22 mouse cellular contexts compared by ENCODE assay signal in genomic region chr19:6273592-6273991, GRCm38 (mm10). TPM values are rescaled to one million over a fixed set of nuclear protein-coding genes. Genes with fewer than 3 reads are reported as not detected.
DNase-seq lines count a peak whose midpoint lies in the region; ATAC-seq and TF ChIP-seq lines count a peak whose summit lies in the region.
"Had no signal": no experiment of that assay in that cellular context is flagged by ENCODE, and none has a peak within 500 bp of the region (broad histone marks: within the 10 kb centered on the region; RNA-seq: fewer than 3 reads in every experiment).

No protein-coding gene starts in this region.

- 75% methylated on average over 4 of the region's 4 CpGs for WGBS in heart, adult 2 months
- 59% methylated on average over 4 of the region's 4 CpGs for whole genome bisulfite sequencing in intestine, postnatal 0 days

- H3K79me2 ChIP-seq in heart, adult 2 months (replicated peaks; ENCODE audit: control insufficient read depth, insufficient read depth, low read length), result no peaks in the 10 kb centered on the region

- no peak for TF ChIP-seq CTCF in heart, adult 2 months (IDR thresholded peaks at IDR 0.05)
- no peak for TF ChIP-seq CTCF in layer of hippocampus, adult 2 months (conservative IDR thresholded peaks at IDR 0.05)
- no peak for TF ChIP-seq CTCF in intestine, postnatal 0 days (IDR thresholded peaks at IDR 0.05; ENCODE audit: low read depth)

- H3K4me1 ChIP-seq in heart, adult 2 months (ENCODE audit: control insufficient read depth, insufficient read depth, low read length), result peaks cover 12% of the 10 kb centered on the region
- peaks cover 7% of the 10 kb centered on the region; the same call in 1 of the 2 replicates for H3K4me1 ChIP-seq in brown adipose tissue, adult 24 weeks (ENCODE audit: control insufficient read depth, insufficient read depth, insufficient read length, low read length)
- H3K4me1 ChIP-seq in intestine, postnatal 0 days (replicated peaks; ENCODE audit: control insufficient read depth, insufficient read depth, low read length), result peaks cover 9% of the 10 kb centered on the region

- intact Hi-C loops in heart, adult 2 months (cut with DNase I), result no loop called here

- H3K9me3 ChIP-seq in intestine, postnatal 0 days (ENCODE audit: control insufficient read depth), result no peaks in the 10 kb centered on the region
- H3K9me3 ChIP-seq: embryonic facial prominence, embryonic 12.5 days; forebrain, embryonic 15.5 days; hindbrain, embryonic 10.5 days; midbrain, embryonic 12.5 days; neural tube, embryonic 12.5 days; stomach, embryonic 15.5 days had no signal

- H3K4me3 ChIP-seq in heart, adult 2 months, result no peak overlapping the region
- no peak overlapping the region for H3K4me3 ChIP-seq in layer of hippocampus, adult 2 months
- no peak overlapping the region for H3K4me3 ChIP-seq in brown adipose tissue, adult 24 weeks (ENCODE audit: insufficient read depth, low read depth, low read length)
- H3K4me3 ChIP-seq in intestine, postnatal 0 days (ENCODE audit: low read depth, low read length), result no peak overlapping the region
- H3K4me3 ChIP-seq: embryonic facial prominence, embryonic 12.5 days; forebrain, embryonic 15.5 days; hindbrain, embryonic 10.5 days; midbrain, embryonic 12.5 days; neural tube, embryonic 12.5 days; stomach, embryonic 15.5 days had no signal

- no peak overlapping the region for H3K9ac ChIP-seq in heart, adult 2 months (ENCODE audit: low read depth, low read length)
- no peak overlapping the region for H3K9ac ChIP-seq in intestine, postnatal 0 days (ENCODE audit: low read depth, low read length)
- H3K9ac ChIP-seq: embryonic facial prominence, embryonic 12.5 days; forebrain, embryonic 15.5 days; liver, embryonic 14.5 days; midbrain, embryonic 12.5 days; neural tube, embryonic 12.5 days; stomach, embryonic 15.5 days had no signal

- TF ChIP-seq EP300 in heart, adult 2 months (IDR thresholded peaks at IDR 0.05; ENCODE audit: insufficient read depth, low read depth, low read length), result no peak

- no peaks in the 10 kb centered on the region for H3K27me3 ChIP-seq in heart, adult 2 months (ENCODE audit: control insufficient read depth, insufficient read depth, low read length)
- no peaks in the 10 kb centered on the region for H3K27me3 ChIP-seq in intestine, postnatal 0 days (replicated peaks; ENCODE audit: control insufficient read depth, insufficient read depth, low read length)
- H3K27me3 ChIP-seq: forebrain, embryonic 15.5 days; midbrain, embryonic 12.5 days; stomach, embryonic 15.5 days had no signal

- no peak overlapping the region for H3K4me2 ChIP-seq in intestine, postnatal 0 days (replicated peaks; ENCODE audit: low read depth)
- H3K4me2 ChIP-seq: embryonic facial prominence, embryonic 12.5 days; forebrain, embryonic 15.5 days; midbrain, embryonic 12.5 days; neural tube, embryonic 12.5 days; stomach, embryonic 15.5 days had no signal

- ATAC-seq in intestine, postnatal 0 days, result no peak
- ATAC-seq: forebrain, embryonic 15.5 days; hindbrain, postnatal 0 days had no signal

- no peaks in the 10 kb centered on the region for H3K36me3 ChIP-seq in heart, adult 2 months (ENCODE audit: control insufficient read depth, insufficient read depth, low read length)
- H3K36me3 ChIP-seq in intestine, postnatal 0 days (ENCODE audit: control insufficient read depth, insufficient read depth), result no peaks in the 10 kb centered on the region
- H3K36me3 ChIP-seq: embryonic facial prominence, embryonic 12.5 days; forebrain, embryonic 15.5 days; hindbrain, embryonic 10.5 days; midbrain, embryonic 12.5 days; neural tube, embryonic 12.5 days; stomach, embryonic 15.5 days had no signal

- DNase-seq in heart, adult 2 months, result no peak
- no peak for DNase-seq in heart, adult 8-10 months (ENCODE audit: low spot score)
- no peak for DNase-seq in layer of hippocampus, adult 2 months (ENCODE audit: low spot score in 2 of 2)
- DNase-seq in layer of hippocampus, postnatal 36 days, result no peak
- no peak for DNase-seq in right cerebral cortex, postnatal 36 days (ENCODE audit: low spot score in 2 of 2)
- DNase-seq: adrenal gland, adult 2 months; kidney, postnatal 4 days; lung, postnatal 10 days had no signal

- peak overlapping the region; percentile 77 for H3K27ac ChIP-seq in heart, adult 2 months
- H3K27ac ChIP-seq in layer of hippocampus, adult 2 months, result peak overlapping the region; percentile 49
- peak overlapping the region; percentile 72 for H3K27ac ChIP-seq in brown adipose tissue, adult 24 weeks (replicated peaks; ENCODE audit: low read depth, low read length)
- 0 out of 2 replicates have a peak overlapping the region, but pooled peaks have one; percentile 21 for H3K27ac ChIP-seq in intestine, postnatal 0 days (ENCODE audit: low read depth, low read length)
- H3K27ac ChIP-seq: embryonic facial prominence, embryonic 12.5 days; forebrain, embryonic 15.5 days; hindbrain, embryonic 10.5 days; hindbrain, postnatal 0 days; liver, embryonic 14.5 days; midbrain, embryonic 12.5 days; neural tube, embryonic 12.5 days; stomach, embryonic 15.5 days had no signal

- TF ChIP-seq POLR2A in heart, adult 2 months (IDR thresholded peaks at IDR 0.05; ENCODE audit: insufficient read depth, low read depth, low read length), result no peak

RNA-seq across cellular contexts. Expression of gene Ehd1, which starts 2.9 kb away (rescaled TPM):
- total RNA-seq in heart, adult 2 months (2021), result 100 to 1,000 TPM in 1 of 2 experiments, 10 to 100 TPM in 1; 98.0 to 120 TPM
- 111 and 142 TPM in 2 replicates for polyA plus RNA-seq in heart, adult 2 months (2012; rRNA removed)
- 10 to 100 TPM; 88.7 to 99.1 (median 92.3) TPM for total RNA-seq in heart, adult 8-10 months (2022)
- 10 to 100 TPM; 80.2 to 82.3 TPM for total RNA-seq in layer of hippocampus, adult 2 months (2021)
- total RNA-seq in layer of hippocampus, postnatal 36 days (2021), result 10 to 100 TPM; 72.8 to 82.2 TPM
- polyA plus RNA-seq in brown adipose tissue, adult 24 weeks (2012; ENCODE audit: insufficient read depth, insufficient read length, missing spikeins), result 39.6 and 42.8 TPM in 2 replicates
- 177 and 201 TPM in 2 replicates for polyA plus RNA-seq in intestine, postnatal 0 days (2015; fragmentation: Nextera tagmentation; extraction: Ambion mirVana)

RNA-seq across cellular contexts. Expression of gene Atg2a, which starts 32.1 kb away (rescaled TPM):
- total RNA-seq in heart, adult 2 months (2021), result 10 to 100 TPM; 20.5 to 24.5 TPM
- polyA plus RNA-seq in heart, adult 2 months (2012; rRNA removed), result 26.3 and 26.7 TPM in 2 replicates
- total RNA-seq in heart, adult 8-10 months (2022), result 10 to 100 TPM; 22.3 to 28.0 (median 25.8) TPM
- 10 to 100 TPM; 32.5 to 39.0 TPM for total RNA-seq in layer of hippocampus, adult 2 months (2021)
- total RNA-seq in layer of hippocampus, postnatal 36 days (2021), result 10 to 100 TPM; 31.3 to 34.0 TPM
- polyA plus RNA-seq in brown adipose tissue, adult 24 weeks (2012; ENCODE audit: insufficient read depth, insufficient read length, missing spikeins), result 9.6 and 9.9 TPM in 2 replicates
- 3.6 and 4.0 TPM in 2 replicates for polyA plus RNA-seq in intestine, postnatal 0 days (2015; fragmentation: Nextera tagmentation; extraction: Ambion mirVana)

RNA-seq across cellular contexts. Expression of gene Cdc42bpg, which starts 32.7 kb away (rescaled TPM):
- 10 to 100 TPM; 11.7 to 13.9 TPM for total RNA-seq in heart, adult 2 months (2021)
- 7.0 and 7.7 TPM in 2 replicates for polyA plus RNA-seq in heart, adult 2 months (2012; rRNA removed)
- total RNA-seq in heart, adult 8-10 months (2022), result 10 to 100 TPM; 14.7 to 17.1 (median 15.4) TPM
- 1 to 10 TPM; 5.0 to 5.6 TPM for total RNA-seq in layer of hippocampus, adult 2 months (2021)
- 1 to 10 TPM; 4.3 to 6.9 TPM for total RNA-seq in layer of hippocampus, postnatal 36 days (2021)
- 2.5 and 2.8 TPM in 2 replicates for polyA plus RNA-seq in brown adipose tissue, adult 24 weeks (2012; ENCODE audit: insufficient read depth, insufficient read length, missing spikeins)
- polyA plus RNA-seq in intestine, postnatal 0 days (2015; fragmentation: Nextera tagmentation; extraction: Ambion mirVana), result 1.8 and 2.3 TPM in 2 replicates

RNA-seq across cellular contexts. Expression of gene Ppp2r5b, which starts 37.9 kb away (rescaled TPM):
- total RNA-seq in heart, adult 2 months (2021), result 10 to 100 TPM; 34.8 to 35.1 TPM
- polyA plus RNA-seq in heart, adult 2 months (2012; rRNA removed), result 36.8 and 40.6 TPM in 2 replicates
- 10 to 100 TPM; 32.9 to 35.9 (median 34.4) TPM for total RNA-seq in heart, adult 8-10 months (2022)
- total RNA-seq in layer of hippocampus, adult 2 months (2021), result 100 to 1,000 TPM; 127 to 137 TPM
- total RNA-seq in layer of hippocampus, postnatal 36 days (2021), result 100 to 1,000 TPM; 135 to 137 TPM
- 33.0 and 41.3 TPM in 2 replicates for polyA plus RNA-seq in brown adipose tissue, adult 24 weeks (2012; ENCODE audit: insufficient read depth, insufficient read length, missing spikeins)
- polyA plus RNA-seq in intestine, postnatal 0 days (2015; fragmentation: Nextera tagmentation; extraction: Ambion mirVana), result 15.2 and 17.1 TPM in 2 replicates

RNA-seq across cellular contexts. Expression of gene Gpha2, which starts 47.4 kb away (rescaled TPM):
- not detected for total RNA-seq in heart, adult 2 months (2021)
- polyA plus RNA-seq in heart, adult 2 months (2012; rRNA removed), result 0.27 TPM in 1 of 2 replicates, not detected in the other
- total RNA-seq in heart, adult 8-10 months (2022), result not detected
- not detected for total RNA-seq in layer of hippocampus, adult 2 months (2021)
- not detected for total RNA-seq in layer of hippocampus, postnatal 36 days (2021)
- polyA plus RNA-seq in brown adipose tissue, adult 24 weeks (2012; ENCODE audit: insufficient read depth, insufficient read length, missing spikeins), result not detected in 2 replicates
- polyA plus RNA-seq in intestine, postnatal 0 days (2015; fragmentation: Nextera tagmentation; extraction: Ambion mirVana), result 0.26 and 0.34 TPM in 2 replicates
- total RNA-seq: gastrocnemius, postnatal 4 days; hindbrain, postnatal 0 days; layer of hippocampus, postnatal 10 days; megakaryocyte progenitor cell, adult 5-6 weeks had no signal
- polyA plus RNA-seq: forebrain, embryonic 15.5 days; heart, embryonic 14.5 days; hindbrain, embryonic 10.5 days; liver, embryonic 14.5 days; neural tube, embryonic 12.5 days had no signal

Comparison
In these comparisons a context has a peak if more than half of its experiments do, and no peak if none do; other contexts are left out.
1. H3K27ac ChIP-seq: peak in every context shown above with its lines; median percentile 77 in heart, adult 2 months; 72 in brown adipose tissue, adult 24 weeks; 49 in layer of hippocampus, adult 2 months; 21 in intestine, postnatal 0 days.